Mouse (Mus musculus): Measurements from ENCODE around the gene Srl. TPM values are rescaled to one million over a fixed set of nuclear protein-coding genes. Genes with fewer than 3 reads are reported as not detected.

The Srl gene
- polyA plus RNA-seq, 1 experiment from 2014 or later = 4.4 TPM

GRCm38 (mm10) chr16:4512661-4513438 lies 28.8 kb downstream of the Srl start:
- H3K36me3 ChIP-seq (ENCODE audit: control insufficient read depth, insufficient read depth) = no peaks in the 10 kb centered on the region
- WGBS (ENCODE audit: insufficient replicate concordance) = 39% methylated on average over 3 of the region's 3 CpGs
- H3K4me2 ChIP-seq (ENCODE audit: low read depth, low read length) = no peak overlapping the region
- no peak overlapping the region for H3K9ac ChIP-seq (ENCODE audit: low read depth, low read length)
- H3K27me3 ChIP-seq (ENCODE audit: control insufficient read depth, insufficient read depth, low read depth, low read length) = no peaks in the 10 kb centered on the region
- ATAC-seq (ENCODE audit: low read depth) = no peak
- no peak overlapping the region for H3K4me3 ChIP-seq (ENCODE audit: low read depth, low read length)
- H3K27ac ChIP-seq (ENCODE audit: low read length) = no peak overlapping the region
- no peaks in the 10 kb centered on the region for H3K9me3 ChIP-seq (replicated peaks; ENCODE audit: control insufficient read depth, low read length)
- no peaks in the 10 kb centered on the region for H3K4me1 ChIP-seq (ENCODE audit: control insufficient read depth, low read depth, low read length)

DNA sequence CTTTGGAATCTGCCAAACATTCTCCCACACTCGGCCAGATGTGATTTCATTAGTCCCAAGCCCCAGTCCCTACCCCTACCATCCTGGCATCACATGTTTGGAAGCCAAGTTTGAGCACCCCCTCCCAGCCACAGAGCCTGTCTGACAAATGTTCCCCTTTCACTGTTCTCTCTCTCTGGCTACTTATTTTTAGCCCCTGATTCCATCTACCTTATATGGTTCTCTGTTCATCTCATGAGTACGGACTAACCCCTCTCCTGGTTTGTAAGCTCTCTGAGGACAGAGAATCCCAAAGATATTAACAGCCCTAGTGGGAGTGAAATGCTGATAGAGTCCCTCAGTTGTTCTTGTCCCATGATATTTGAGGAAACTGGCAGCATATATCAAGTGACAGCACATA lies 30.2 kb downstream of the Srl start:
- H3K4me3 ChIP-seq (ENCODE audit: low read depth, low read length) = no peak overlapping the region
- H3K4me2 ChIP-seq (ENCODE audit: low read depth, low read length) = no peak overlapping the region
- 51% methylated on average over 2 of the region's 2 CpGs for WGBS (ENCODE audit: insufficient replicate concordance)
- ATAC-seq (ENCODE audit: low read depth) = no peak
- no peaks in the 10 kb centered on the region for H3K27me3 ChIP-seq (ENCODE audit: control insufficient read depth, insufficient read depth, low read depth, low read length)
- no peaks in the 10 kb centered on the region; the same call in 1 of the 2 replicates for H3K4me1 ChIP-seq (ENCODE audit: control insufficient read depth, low read depth, low read length)
- no peaks in the 10 kb centered on the region for H3K9me3 ChIP-seq (replicated peaks; ENCODE audit: control insufficient read depth, low read length)
- no peak overlapping the region for H3K27ac ChIP-seq (ENCODE audit: low read length)
- H3K9ac ChIP-seq (ENCODE audit: low read depth, low read length) = no peak overlapping the region
- no peaks in the 10 kb centered on the region for H3K36me3 ChIP-seq (ENCODE audit: control insufficient read depth, insufficient read depth)

DNA sequence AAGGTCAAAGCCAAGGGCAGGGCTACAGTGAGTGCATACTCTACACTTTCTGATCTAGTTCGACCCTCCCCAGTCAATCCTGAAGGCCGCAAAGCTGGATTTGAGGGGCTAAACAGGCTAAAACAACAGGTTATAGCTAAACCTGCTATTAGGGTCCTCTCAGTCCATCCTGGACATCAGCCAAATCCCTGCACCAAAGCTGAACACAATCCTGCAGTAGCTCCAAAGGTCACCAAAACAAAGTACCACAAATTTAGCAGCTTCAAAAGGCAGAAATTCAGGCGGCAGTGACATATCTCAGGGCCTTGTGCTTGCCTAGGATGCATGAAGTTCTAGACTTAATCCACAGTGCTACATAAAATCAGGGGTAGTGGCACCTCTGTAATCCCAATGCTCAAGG lies 35.4 kb downstream of the Srl start:
- Histone ChIP-seq H3K9ac (ENCODE audit: low read depth, low read length) (no peak overlapping the region), H3K4me1 (ENCODE audit: control insufficient read depth, low read depth, low read length) (no peaks in the 10 kb centered on the region; the same call in none of the 2 replicates), H3K36me3 (ENCODE audit: control insufficient read depth, insufficient read depth) (no peaks in the 10 kb centered on the region), H3K4me2 (ENCODE audit: low read depth, low read length) (no peak overlapping the region), H3K4me3 (ENCODE audit: low read depth, low read length) (no peak overlapping the region), H3K27ac (ENCODE audit: low read length) (no peak overlapping the region), H3K9me3 (replicated peaks; ENCODE audit: control insufficient read depth, low read length) (no peaks in the 10 kb centered on the region), H3K27me3 (ENCODE audit: control insufficient read depth, insufficient read depth, low read depth, low read length) (no peaks in the 10 kb centered on the region)
- no peak for ATAC-seq (ENCODE audit: low read depth)
- 44% methylated on average over 3 of the region's 3 CpGs for WGBS (ENCODE audit: insufficient replicate concordance)

DNA sequence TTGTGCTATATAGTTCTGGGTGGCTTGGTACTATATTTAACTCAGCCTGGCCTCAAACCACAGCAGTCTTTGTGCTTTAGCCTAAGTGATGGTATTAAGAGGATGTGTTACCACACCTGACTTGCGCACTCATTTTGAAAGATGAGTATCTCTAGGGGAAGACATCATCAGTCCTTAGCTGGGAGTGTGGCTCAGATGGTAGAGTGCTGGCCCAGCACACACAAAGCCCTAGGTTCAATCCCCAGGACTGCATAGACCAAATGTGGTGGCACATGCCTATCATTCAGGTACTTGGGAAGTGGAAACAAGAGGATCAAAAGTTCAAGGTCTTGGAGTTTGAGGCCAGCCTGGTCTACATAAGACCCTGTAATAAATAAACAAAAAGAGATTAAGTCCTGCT lies 38.1 kb downstream of the Srl start:
- Histone ChIP-seq H3K9ac (ENCODE audit: low read depth, low read length) (no peak overlapping the region), H3K4me1 (ENCODE audit: control insufficient read depth, low read depth, low read length) (no peaks in the 10 kb centered on the region; the same call in none of the 2 replicates), H3K4me3 (ENCODE audit: low read depth, low read length) (no peak overlapping the region), H3K27ac (ENCODE audit: low read length) (no peak overlapping the region), H3K27me3 (ENCODE audit: control insufficient read depth, insufficient read depth, low read depth, low read length) (no peaks in the 10 kb centered on the region), H3K36me3 (ENCODE audit: control insufficient read depth, insufficient read depth) (no peaks in the 10 kb centered on the region), H3K4me2 (ENCODE audit: low read depth, low read length) (no peak overlapping the region), H3K9me3 (replicated peaks; ENCODE audit: control insufficient read depth, low read length) (no peaks in the 10 kb centered on the region)
- no peak for ATAC-seq (ENCODE audit: low read depth)
- 81% methylated on average over 1 of the region's 1 CpGs for WGBS (ENCODE audit: insufficient replicate concordance)

- Histone ChIP-seq H3K27me3 (ENCODE audit: control insufficient read depth, insufficient read depth, low read depth, low read length) (no peaks in the 10 kb centered on the region), H3K4me1 (ENCODE audit: control insufficient read depth, low read depth, low read length) (no peaks in the 10 kb centered on the region; the same call in none of the 2 replicates), H3K4me2 (ENCODE audit: low read depth, low read length) (no peak overlapping the region), H3K9me3 (replicated peaks; ENCODE audit: control insufficient read depth, low read length) (no peaks in the 10 kb centered on the region), H3K4me3 (ENCODE audit: low read depth, low read length) (no peak overlapping the region), H3K9ac (ENCODE audit: low read depth, low read length) (no peak overlapping the region), H3K27ac (ENCODE audit: low read length) (no peak overlapping the region), H3K36me3 (ENCODE audit: control insufficient read depth, insufficient read depth) (no peaks in the 10 kb centered on the region)
- ATAC-seq (ENCODE audit: low read depth) = no peak
Observed at GRCm38 (mm10) chr16:4502568-4502967, 39.0 kb downstream of the Srl start.

GRCm38 (mm10) chr16:4501703-4502102 lies 39.9 kb downstream of the Srl start:
- H3K4me1 ChIP-seq (ENCODE audit: control insufficient read depth, low read depth, low read length) = no peaks in the 10 kb centered on the region; the same call in none of the 2 replicates
- ATAC-seq (ENCODE audit: low read depth) = no peak
- H3K27me3 ChIP-seq (ENCODE audit: control insufficient read depth, insufficient read depth, low read depth, low read length) = no peaks in the 10 kb centered on the region
- no peak overlapping the region for H3K27ac ChIP-seq (ENCODE audit: low read length)
- H3K4me3 ChIP-seq (ENCODE audit: low read depth, low read length) = no peak overlapping the region
- WGBS (ENCODE audit: insufficient replicate concordance) = 55% methylated on average over 3 of the region's 3 CpGs
- no peaks in the 10 kb centered on the region for H3K36me3 ChIP-seq (ENCODE audit: control insufficient read depth, insufficient read depth)
- no peak overlapping the region for H3K4me2 ChIP-seq (ENCODE audit: low read depth, low read length)
- no peaks in the 10 kb centered on the region for H3K9me3 ChIP-seq (replicated peaks; ENCODE audit: control insufficient read depth, low read length)
- H3K9ac ChIP-seq (ENCODE audit: low read depth, low read length) = no peak overlapping the region

GRCm38 (mm10) chr16:4500598-4501385 lies 40.8 kb downstream of the Srl start:
- no peak overlapping the region for H3K4me3 ChIP-seq (ENCODE audit: low read depth, low read length)
- no peak overlapping the region for H3K9ac ChIP-seq (ENCODE audit: low read depth, low read length)
- ATAC-seq (ENCODE audit: low read depth) = no peak
- no peaks in the 10 kb centered on the region for H3K9me3 ChIP-seq (replicated peaks; ENCODE audit: control insufficient read depth, low read length)
- WGBS (ENCODE audit: insufficient replicate concordance) = 64% methylated on average over 8 of the region's 8 CpGs
- H3K4me1 ChIP-seq (ENCODE audit: control insufficient read depth, low read depth, low read length) = no peaks in the 10 kb centered on the region
- no peaks in the 10 kb centered on the region for H3K36me3 ChIP-seq (ENCODE audit: control insufficient read depth, insufficient read depth)
- no peaks in the 10 kb centered on the region for H3K27me3 ChIP-seq (ENCODE audit: control insufficient read depth, insufficient read depth, low read depth, low read length)
- no peak overlapping the region for H3K27ac ChIP-seq (ENCODE audit: low read length)
- no peak overlapping the region for H3K4me2 ChIP-seq (ENCODE audit: low read depth, low read length)

- WGBS (ENCODE audit: insufficient replicate concordance) = 57% methylated on average over 8 of the region's 8 CpGs
- Histone ChIP-seq H3K36me3 (ENCODE audit: control insufficient read depth, insufficient read depth) (no peaks in the 10 kb centered on the region), H3K27me3 (ENCODE audit: control insufficient read depth, insufficient read depth, low read depth, low read length) (no peaks in the 10 kb centered on the region), H3K9me3 (replicated peaks; ENCODE audit: control insufficient read depth, low read length) (no peaks in the 10 kb centered on the region), H3K4me2 (ENCODE audit: low read depth, low read length) (no peak overlapping the region), H3K27ac (ENCODE audit: low read length) (no peak overlapping the region), H3K9ac (ENCODE audit: low read depth, low read length) (no peak overlapping the region), H3K4me3 (ENCODE audit: low read depth, low read length) (no peak overlapping the region), H3K4me1 (ENCODE audit: control insufficient read depth, low read depth, low read length) (no peaks in the 10 kb centered on the region)
- ATAC-seq (ENCODE audit: low read depth) = no peak
Observed at GRCm38 (mm10) chr16:4497762-4498607, 43.6 kb downstream of the Srl start.

Measured in liver, embryonic 16.5 days (tissue).